Mouse (Mus musculus) hindbrain, postnatal 0 days (tissue): Measurements from ENCODE around the gene Nsf. TPM values are rescaled to one million over a fixed set of nuclear protein-coding genes. Genes with fewer than 3 reads are reported as not detected.

ENCODE experiments used
- ATAC-seq: fragments of 200-750 bp; cut with Nextera tagmentation; 2 replicates; pipeline ENCODE4 v1.8.0; 2017; ENCODE audit warnings: mild to moderate bottlenecking, moderate TSS enrichment, moderate library complexity
- DNase-seq: peaks from one replicate; pipeline ENCODE4 v3.0.0-alpha.2; 2015; ENCODE audit warnings: low spot score
- H3K27ac ChIP-seq: fragments of 300-500 bp; sonication (generic); 2 replicates; pipeline ENCODE4 v1.5.1; 2014; ENCODE audit warnings: mild to moderate bottlenecking
- H3K27me3 ChIP-seq: fragments of 300-500 bp; sonication (generic); 2 replicates; pipeline ENCODE4 v1.6.1; 2014; ENCODE audit warnings: low read length, mixed read lengths; ENCODE audit not compliant: insufficient read depth
- H3K36me3 ChIP-seq: fragments of 300-500 bp; sonication (generic); 2 replicates; pipeline ENCODE4 v1.6.1; 2014; ENCODE audit warnings: low read length, mixed read lengths; ENCODE audit not compliant: insufficient read depth
- H3K4me1 ChIP-seq: fragments of 300-500 bp; sonication (generic); 2 replicates; pipeline ENCODE4 v1.6.1; 2014; ENCODE audit warnings: antibody characterized with exemption, low read length, mixed read lengths; ENCODE audit not compliant: insufficient read depth
- H3K4me2 ChIP-seq: fragments of 300-500 bp; sonication (generic); 2 replicates; pipeline ENCODE4 v1.6.1; 2014; ENCODE audit warnings: low read depth, mild to moderate bottlenecking, low read length, moderate library complexity, mixed read lengths
- H3K4me3 ChIP-seq: fragments of 300-500 bp; sonication (generic); 2 replicates; pipeline ENCODE4 v1.5.1; 2014; ENCODE audit warnings: low read length
- H3K9ac ChIP-seq: fragments of 300-500 bp; sonication (generic); replicated peaks from 2 replicates; pipeline ENCODE4 v1.6.1; 2014; ENCODE audit warnings: mild to moderate bottlenecking, low read length, moderate library complexity, mixed read lengths
- H3K9me3 ChIP-seq: fragments of 300-500 bp; sonication (generic); 2 replicates; pipeline ENCODE4 v1.6.1; 2016; ENCODE audit warnings: low read length, mixed read lengths
- CTCF ChIP-seq: IDR thresholded peaks from 2 replicates; pipeline ENCODE4 v1.5.1; 2016; ENCODE audit warnings: antibody characterized with exemption, control low read depth, low read depth
- WGBS: fragments of 180-500 bp; shearing (Covaris S2); extraction: QIAGEN DNeasy Blood & Tissue Kit; methylation state at CpG from one replicate; pipeline ENCODE4 v1.1.7; 2014; 5-methylcytosine and 5-hydroxymethylcytosine counted together
- polyA plus RNA-seq: library from polyadenylated mRNA; unstranded; fragments of >200 nt; fragmentation: Nextera tagmentation; extraction: Ambion mirVana; gene quantifications from 2 replicates; pipeline ENCODE4 v1.2.1, GENCODE M21; 2015
- total RNA-seq: library from RNA; depleted of rRNA; stranded (reverse); fragments of >200 nt; gene quantifications from 2 replicates; pipeline ENCODE4 v1.2.3, GENCODE M21; 2014; rRNA removed

Nsf gene
- total RNA-seq (143 and 150 TPM in 2 replicates), polyA plus RNA-seq (220 and 230 TPM in 2 replicates)

GRCm38 (mm10) chr11:103953896-103954292 is at the start of gene Nsf:
Gene Nsf, minus strand, starts transcription at chr11:103954056.
- WGBS: under 1% methylated on average over 52 of the region's 53 CpGs

GRCm38 (mm10) chr11:104003397-104003796 is 49.5 kb upstream of the Nsf start:
- no peaks in the 10 kb centered on the region for H3K36me3 ChIP-seq
- H3K4me1 ChIP-seq: no peaks in the 10 kb centered on the region
- H3K4me2 ChIP-seq: no peak overlapping the region
- no peak for ATAC-seq
- H3K9ac ChIP-seq: no peak overlapping the region
- WGBS: 77% methylated on average over 9 of the region's 9 CpGs
- TF ChIP-seq CTCF: no peak
- no peak for DNase-seq
- no peaks in the 10 kb centered on the region for H3K9me3 ChIP-seq
- no peak overlapping the region for H3K4me3 ChIP-seq
- H3K27me3 ChIP-seq: no peaks in the 10 kb centered on the region
- H3K27ac ChIP-seq: no peak overlapping the region

More at GRCm38 (mm10) chr11:103953896-103954292, at the start of gene Nsf:
- Histone ChIP-seq H3K27me3 (no peaks in the 10 kb centered on the region), H3K4me3 (peak within 1 kb of the TSS; percentile 85), H3K4me2 (peak within 1 kb of the TSS; percentile 82), H3K4me1 (peaks cover 15% of the 10 kb centered on the region), H3K9ac (peak within 1 kb of the TSS; percentile 89), H3K27ac (peak within 1 kb of the TSS; percentile 85), H3K36me3 (no peaks in the 10 kb centered on the region), H3K9me3 (no peaks in the 10 kb centered on the region)
- TF ChIP-seq CTCF: no peak
- peak; percentile 95 for ATAC-seq
- DNase-seq: peak; percentile 97

GRCm38 (mm10) chr11:104002191-104002590 is 48.3 kb upstream of the Nsf start:
- 77% methylated on average over 5 of the region's 5 CpGs for WGBS

GRCm38 (mm10) chr11:104001395-104001955 is 47.6 kb upstream of the Nsf start:
- no peak for TF ChIP-seq CTCF
- Histone ChIP-seq H3K27ac (no peak overlapping the region), H3K4me3 (no peak overlapping the region), H3K9me3 (no peaks in the 10 kb centered on the region), H3K4me2 (no peak overlapping the region), H3K27me3 (no peaks in the 10 kb centered on the region), H3K4me1 (no peaks in the 10 kb centered on the region), H3K36me3 (no peaks in the 10 kb centered on the region), H3K9ac (no peak overlapping the region)
- 77% methylated on average over 12 of the region's 12 CpGs for WGBS
- ATAC-seq (no peak), DNase-seq (no peak)

More at GRCm38 (mm10) chr11:104002191-104002590, 48.3 kb upstream of the Nsf start:
- no peak for DNase-seq
- Histone ChIP-seq H3K36me3 (no peaks in the 10 kb centered on the region), H3K9ac (no peak overlapping the region), H3K9me3 (no peaks in the 10 kb centered on the region), H3K4me1 (no peaks in the 10 kb centered on the region), H3K27me3 (no peaks in the 10 kb centered on the region), H3K27ac (no peak overlapping the region), H3K4me2 (no peak overlapping the region), H3K4me3 (no peak overlapping the region)
- no peak for ATAC-seq
- TF ChIP-seq CTCF: no peak

GRCm38 (mm10) chr11:104000667-104001394 is 47.0 kb upstream of the Nsf start:
- H3K4me1 ChIP-seq: no peaks in the 10 kb centered on the region
- no peak overlapping the region for H3K4me2 ChIP-seq
- no peak overlapping the region for H3K4me3 ChIP-seq
- ATAC-seq: no peak
- H3K36me3 ChIP-seq: no peaks in the 10 kb centered on the region
- H3K9ac ChIP-seq: no peak overlapping the region
- 76% methylated on average over 9 of the region's 9 CpGs for whole genome bisulfite sequencing
- TF ChIP-seq CTCF: no peak
- no peaks in the 10 kb centered on the region for H3K9me3 ChIP-seq
- no peaks in the 10 kb centered on the region for H3K27me3 ChIP-seq
- no peak for DNase-seq
- H3K27ac ChIP-seq: no peak overlapping the region

- Histone ChIP-seq H3K27me3 (no peaks in the 10 kb centered on the region), H3K36me3 (no peaks in the 10 kb centered on the region), H3K4me2 (no peak overlapping the region), H3K4me1 (no peaks in the 10 kb centered on the region), H3K9ac (no peak overlapping the region), H3K27ac (no peak overlapping the region), H3K9me3 (no peaks in the 10 kb centered on the region), H3K4me3 (no peak overlapping the region)
- no peak for TF ChIP-seq CTCF
- DNase-seq (peak; percentile 20), ATAC-seq (no peak)
- 36% methylated on average over 5 of the region's 5 CpGs for WGBS
These were observed 44.9 kb upstream of the Nsf start for GRCm38 (mm10) chr11:103998737-103999136.

GRCm38 (mm10) chr11:103997385-103997784 is 43.5 kb upstream of the Nsf start:
- H3K4me2 ChIP-seq: no peak overlapping the region
- H3K27ac ChIP-seq: no peak overlapping the region
- no peaks in the 10 kb centered on the region for H3K36me3 ChIP-seq
- ATAC-seq: peak; percentile 78; the same call in 1 of the 2 replicates
- no peaks in the 10 kb centered on the region for H3K4me1 ChIP-seq
- no peak overlapping the region for H3K9ac ChIP-seq
- no peak overlapping the region for H3K4me3 ChIP-seq
- no peaks in the 10 kb centered on the region for H3K27me3 ChIP-seq
- H3K9me3 ChIP-seq: no peaks in the 10 kb centered on the region
- DNase-seq: peak; percentile 89
- 17% methylated on average over 5 of the region's 5 CpGs for WGBS
- TF ChIP-seq CTCF: peak; percentile 93
